Mouse (Mus musculus) intestine, embryonic 14.5 days (tissue): Measurements from ENCODE around the gene Lrig1. TPM values are rescaled to one million over a fixed set of nuclear protein-coding genes. Genes with fewer than 3 reads are reported as not detected.

Source experiments
- ATAC-seq: fragments of 200-750 bp; cut with Nextera tagmentation; replicated peaks from 2 replicates; pipeline ENCODE4 v1.8.0; 2017; ENCODE audit warnings: low read depth, moderate number of reproducible peaks, moderate TSS enrichment, moderate library complexity; ENCODE audit not compliant: low FRiP score, low TSS enrichment
- DNase-seq: peaks from one replicate; pipeline ENCODE4 v3.0.0-alpha.2; 2018; ENCODE audit warnings: low spot score
- H3K27ac ChIP-seq: fragments of 300-500 bp; sonication (generic); 2 replicates; pipeline ENCODE4 v1.5.1; 2014; ENCODE audit warnings: low read depth, mild to moderate bottlenecking, control low read depth
- H3K27me3 ChIP-seq: fragments of 300-500 bp; sonication (generic); replicated peaks from 2 replicates; pipeline ENCODE4 v1.6.1; 2014; ENCODE audit warnings: low read length, control low read depth; ENCODE audit not compliant: control insufficient read depth, insufficient read depth
- H3K36me3 ChIP-seq: fragments of 300-500 bp; sonication (generic); 2 replicates; pipeline ENCODE4 v1.6.1; 2014; ENCODE audit warnings: low read length, control low read depth; ENCODE audit not compliant: control insufficient read depth, insufficient read depth
- H3K4me1 ChIP-seq: fragments of 300-500 bp; sonication (generic); replicated peaks from 2 replicates; pipeline ENCODE4 v1.6.1; 2014; ENCODE audit warnings: low read length, control low read depth, mixed read lengths; ENCODE audit not compliant: control insufficient read depth, insufficient read depth
- H3K4me2 ChIP-seq: fragments of 300-500 bp; sonication (generic); 2 replicates; pipeline ENCODE4 v1.6.1; 2014; ENCODE audit warnings: low read length
- H3K4me3 ChIP-seq: fragments of 300-500 bp; sonication (generic); 2 replicates; pipeline ENCODE4 v1.5.1; 2014; ENCODE audit warnings: low read depth, low read length, control low read depth, mixed read lengths
- H3K9ac ChIP-seq: fragments of 300-500 bp; sonication (generic); 2 replicates; pipeline ENCODE4 v1.6.1; 2014; ENCODE audit warnings: mild to moderate bottlenecking, low read length
- H3K9me3 ChIP-seq: fragments of 300-500 bp; sonication (generic); 2 replicates; pipeline ENCODE4 v1.6.1; 2016; ENCODE audit warnings: low read length, control low read depth; ENCODE audit not compliant: control insufficient read depth
- WGBS: fragments of 180-500 bp; shearing (Covaris S2); extraction: QIAGEN DNeasy Blood & Tissue Kit; methylation state at CpG from one replicate; pipeline ENCODE4 v1.1.7; 2014; 5-methylcytosine and 5-hydroxymethylcytosine counted together
- polyA plus RNA-seq: library from polyadenylated mRNA; unstranded; fragments of >200 nt; fragmentation: Nextera tagmentation; extraction: Ambion mirVana; gene quantifications from 2 replicates; pipeline ENCODE4 v1.2.1, GENCODE M21; 2014

The Lrig1 gene
- polyA plus RNA-seq, 1 experiment from 2014 or later = 32.8 TPM

- no peaks in the 10 kb centered on the region for H3K27me3 ChIP-seq
- H3K4me1 ChIP-seq = no peaks in the 10 kb centered on the region; the same call in 1 of the 2 replicates
- DNase-seq (no peak), ATAC-seq (no peak)
- no peak overlapping the region for H3K4me2 ChIP-seq
- no peak overlapping the region for H3K9ac ChIP-seq
- H3K9me3 ChIP-seq = no peaks in the 10 kb centered on the region
- H3K4me3 ChIP-seq = no peak overlapping the region
- peaks cover 31% of the 10 kb centered on the region for H3K36me3 ChIP-seq
- H3K27ac ChIP-seq = no peak overlapping the region
- 88% methylated on average over 13 of the region's 13 CpGs for WGBS
These were observed 100.9 kb downstream of the Lrig1 start for GRCm38 (mm10) chr6:94599016-94599415.

GRCm38 (mm10) chr6:94598421-94598820 is 101.5 kb downstream of the Lrig1 start:
- Histone ChIP-seq H3K4me1 (peaks cover 3% of the 10 kb centered on the region; the same call in 1 of the 2 replicates), H3K27me3 (no peaks in the 10 kb centered on the region), H3K36me3 (peaks cover 25% of the 10 kb centered on the region), H3K9me3 (no peaks in the 10 kb centered on the region), H3K27ac (no peak overlapping the region), H3K4me2 (no peak overlapping the region), H3K9ac (no peak overlapping the region), H3K4me3 (no peak overlapping the region)
- DNase-seq = no peak
- ATAC-seq = no peak
- WGBS = 82% methylated on average over 12 of the region's 12 CpGs

GRCm38 (mm10) chr6:94596761-94597485 is 103.0 kb downstream of the Lrig1 start:
- Histone ChIP-seq H3K9me3 (no peaks in the 10 kb centered on the region), H3K9ac (no peak overlapping the region), H3K36me3 (peaks cover 12% of the 10 kb centered on the region), H3K4me3 (no peak overlapping the region), H3K27ac (no peak overlapping the region), H3K4me2 (no peak overlapping the region), H3K27me3 (no peaks in the 10 kb centered on the region), H3K4me1 (peaks cover 13% of the 10 kb centered on the region)
- DNase-seq (no peak), ATAC-seq (no peak)
- 67% methylated on average over 10 of the region's 10 CpGs for WGBS

- no peak overlapping the region for H3K4me2 ChIP-seq
- H3K27me3 ChIP-seq = no peaks in the 10 kb centered on the region
- ATAC-seq (no peak), DNase-seq (no peak)
- no peak overlapping the region for H3K27ac ChIP-seq
- peaks cover 13% of the 10 kb centered on the region for H3K4me1 ChIP-seq
- peaks cover 7% of the 10 kb centered on the region for H3K36me3 ChIP-seq
- H3K9me3 ChIP-seq = no peaks in the 10 kb centered on the region
- WGBS = 88% methylated on average over 14 of the region's 14 CpGs
- H3K4me3 ChIP-seq = no peak overlapping the region
- no peak overlapping the region for H3K9ac ChIP-seq
These were observed 103.8 kb downstream of the Lrig1 start for GRCm38 (mm10) chr6:94596051-94596760.

GRCm38 (mm10) chr6:94595206-94595605 is 104.8 kb downstream of the Lrig1 start:
- Histone ChIP-seq H3K9me3 (no peaks in the 10 kb centered on the region), H3K4me3 (no peak overlapping the region), H3K27ac (no peak overlapping the region), H3K4me2 (no peak overlapping the region), H3K36me3 (peaks cover under 1% of the 10 kb centered on the region; the same call in 1 of the 2 replicates), H3K4me1 (peaks cover 13% of the 10 kb centered on the region), H3K9ac (no peak overlapping the region), H3K27me3 (no peaks in the 10 kb centered on the region)
- ATAC-seq = no peak
- DNase-seq = no peak
- WGBS = 63% methylated on average over 5 of the region's 5 CpGs

- no peak overlapping the region for H3K4me2 ChIP-seq
- no peaks in the 10 kb centered on the region for H3K9me3 ChIP-seq
- WGBS = 77% methylated on average over 11 of the region's 11 CpGs
- no peaks in the 10 kb centered on the region for H3K27me3 ChIP-seq
- H3K4me1 ChIP-seq = peaks cover 13% of the 10 kb centered on the region
- no peaks in the 10 kb centered on the region; the same call in 1 of the 2 replicates for H3K36me3 ChIP-seq
- ATAC-seq (no peak), DNase-seq (peak; percentile 50)
- H3K4me3 ChIP-seq = no peak overlapping the region
- H3K27ac ChIP-seq = no peak overlapping the region
- H3K9ac ChIP-seq = no peak overlapping the region
These were observed 105.2 kb downstream of the Lrig1 start for GRCm38 (mm10) chr6:94594711-94595110.

- Histone ChIP-seq H3K4me1 (peaks cover 13% of the 10 kb centered on the region), H3K27me3 (no peaks in the 10 kb centered on the region), H3K9me3 (no peaks in the 10 kb centered on the region), H3K36me3 (no peaks in the 10 kb centered on the region), H3K4me3 (no peak overlapping the region), H3K9ac (no peak overlapping the region), H3K27ac (no peak overlapping the region), H3K4me2 (no peak overlapping the region)
- 56% methylated on average over 6 of the region's 6 CpGs for whole genome bisulfite sequencing
- peak; percentile 47 for DNase-seq
- ATAC-seq = no peak
These were observed 105.8 kb downstream of the Lrig1 start for GRCm38 (mm10) chr6:94594096-94594665.

- H3K4me2 ChIP-seq = peak overlapping the region; percentile 18; the same call in 1 of the 2 replicates
- ATAC-seq = peak; percentile 74
- no peaks in the 10 kb centered on the region for H3K36me3 ChIP-seq
- H3K4me3 ChIP-seq = no peak overlapping the region
- H3K27me3 ChIP-seq = no peaks in the 10 kb centered on the region
- no peak overlapping the region for H3K27ac ChIP-seq
- H3K9ac ChIP-seq = no peak overlapping the region
- no peaks in the 10 kb centered on the region for H3K9me3 ChIP-seq
- 8% methylated on average over 4 of the region's 4 CpGs for WGBS
- H3K4me1 ChIP-seq = peaks cover 13% of the 10 kb centered on the region
- peak; percentile 55 for DNase-seq
These were observed 107.2 kb downstream of the Lrig1 start for GRCm38 (mm10) chr6:94592710-94593109.
